Mouse (Mus musculus): ENCODE results near the gene 9430097D07Rik.

DNA sequence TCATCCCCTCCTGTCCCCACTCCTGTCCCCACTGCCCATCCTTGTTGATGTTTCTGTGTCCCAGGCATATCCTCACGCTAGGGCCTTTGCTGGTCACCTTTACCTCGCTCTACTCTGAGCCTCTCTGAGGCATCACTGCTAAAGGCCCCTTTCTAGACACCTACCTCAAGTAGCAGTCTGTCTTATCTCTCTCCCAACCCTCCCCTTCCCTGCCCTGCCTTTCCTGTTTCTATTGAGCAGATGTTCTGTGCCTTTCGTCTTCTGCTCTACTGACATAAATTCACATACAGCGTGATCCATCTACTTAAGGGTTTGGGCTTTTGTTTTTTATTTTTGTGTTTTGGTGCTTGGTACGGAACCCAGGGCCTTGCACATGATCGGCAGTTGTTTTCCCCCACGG, 19.5 kb downstream of the 9430097D07Rik start:
- TF ChIP-seq POLR2A (IDR thresholded peaks at IDR 0.05; ENCODE audit: low read depth, low read length), result no peak
- TF ChIP-seq ZMIZ1 (IDR thresholded peaks at IDR 0.05; ENCODE audit: low read depth, low read length), result no peak
- no peak for TF ChIP-seq UBTF (IDR thresholded peaks at IDR 0.05; ENCODE audit: low read depth, low read length)
- no peak for TF ChIP-seq USF1 (IDR thresholded peaks at IDR 0.05; ENCODE audit: low read depth, low read length)
- no peak for TF ChIP-seq CTCF (conservative IDR thresholded peaks at IDR 0.05 in 1 of 2, IDR thresholded peaks at IDR 0.05 in 1 of 2; ENCODE audit: low read depth in 2 of 2, low read length in 2 of 2)
- TF ChIP-seq EP300 (IDR thresholded peaks at IDR 0.05; ENCODE audit: low read length), result no peak
- TF ChIP-seq KAT2A (IDR thresholded peaks at IDR 0.05; ENCODE audit: insufficient replicate concordance, low read length), result no peak
- no peak for TF ChIP-seq USF2 (conservative IDR thresholded peaks at IDR 0.05; ENCODE audit: low read depth, low read length)
- no peak for TF ChIP-seq MAX (IDR thresholded peaks at IDR 0.05; ENCODE audit: low read length)
